Mouse (Mus musculus) urinary bladder, postnatal 36 days (tissue): ENCODE results near the gene Stard13.

Source experiments
- DNase-seq, 2 experiments: peaks; one replicate each; pipeline ENCODE4 v3.0.0; 2022; ENCODE audit warnings: low spot score in 2 of 2, mixed read lengths in 1 of 2

The Stard13 gene

GRCm38 (mm10) chr5:151105054-151105971 lies 128.3 kb downstream of the Stard13 start:
- DNase-seq = no peak

- DNase-seq = no peak
Observed at GRCm38 (mm10) chr5:151104354-151105053, 129.1 kb downstream of the Stard13 start.

- DNase-seq = no peak
Observed at GRCm38 (mm10) chr5:151103284-151103683, 130.4 kb downstream of the Stard13 start.

GRCm38 (mm10) chr5:151102262-151102661 lies 131.4 kb downstream of the Stard13 start:
- DNase-seq = no peak

GRCm38 (mm10) chr5:151096012-151096411 lies 137.6 kb downstream of the Stard13 start:
- DNase-seq = no peak

- no peak for DNase-seq
Observed at GRCm38 (mm10) chr5:151092886-151093665, 140.6 kb downstream of the Stard13 start.

- no peak for DNase-seq
Observed at GRCm38 (mm10) chr5:151090996-151091395, 142.6 kb downstream of the Stard13 start.

- DNase-seq = no peak
Observed at GRCm38 (mm10) chr5:151089201-151089600, 144.4 kb downstream of the Stard13 start.

GRCm38 (mm10) chr5:151086425-151087202 lies 147.0 kb downstream of the Stard13 start:
- DNase-seq = no peak

- DNase-seq = no peak
Observed at GRCm38 (mm10) chr5:151085749-151086148, 147.9 kb downstream of the Stard13 start.

GRCm38 (mm10) chr5:151080276-151080675 lies 153.4 kb downstream of the Stard13 start:
- DNase-seq = no peak

GRCm38 (mm10) chr5:151077953-151078352 lies 155.7 kb downstream of the Stard13 start:
- DNase-seq = no peak

- DNase-seq = no peak
Observed at GRCm38 (mm10) chr5:151076917-151077316, 156.7 kb downstream of the Stard13 start.

GRCm38 (mm10) chr5:151074282-151074681 lies 159.4 kb downstream of the Stard13 start:
- DNase-seq = no peak

- no peak for DNase-seq
Observed at GRCm38 (mm10) chr5:151071430-151071829, 162.2 kb downstream of the Stard13 start.

- no peak for DNase-seq
Observed at GRCm38 (mm10) chr5:151070896-151071295, 162.7 kb downstream of the Stard13 start.

GRCm38 (mm10) chr5:151069569-151069968 lies 164.1 kb downstream of the Stard13 start:
- DNase-seq = no peak

- no peak for DNase-seq
Observed at GRCm38 (mm10) chr5:151066016-151066415, 167.6 kb downstream of the Stard13 start.

GRCm38 (mm10) chr5:151065228-151065627 lies 168.4 kb downstream of the Stard13 start:
- no peak for DNase-seq

- DNase-seq = no peak
Observed at GRCm38 (mm10) chr5:151061942-151062341, 171.7 kb downstream of the Stard13 start.

- no peak for DNase-seq
Observed at GRCm38 (mm10) chr5:151060476-151060875, 173.2 kb downstream of the Stard13 start.
